ENCODE assay signal across 10 mouse cellular contexts in the genomic region with DNA sequence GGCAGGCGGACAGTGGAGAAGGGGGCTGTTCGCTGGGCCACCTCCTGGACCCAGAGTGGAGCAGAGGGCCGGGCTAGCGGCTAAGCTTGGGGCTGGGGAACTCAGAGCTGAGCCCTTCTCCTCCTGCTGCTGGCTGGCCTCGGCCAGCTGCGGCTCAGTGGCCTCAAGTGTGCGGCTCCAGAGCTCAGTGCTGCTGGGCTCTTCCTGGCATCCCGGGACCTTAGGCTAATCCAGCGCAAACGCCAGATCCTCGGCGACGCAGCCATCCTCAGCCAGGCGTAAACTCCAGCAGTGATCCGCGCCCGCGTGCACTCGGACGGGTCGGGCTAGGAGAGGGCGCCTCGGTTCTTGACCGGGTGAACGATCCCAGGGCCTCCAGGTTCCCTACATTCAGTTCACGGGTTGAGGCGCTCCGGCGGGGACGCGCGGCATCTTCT. TPM values are rescaled to one million over a fixed set of nuclear protein-coding genes. Genes with fewer than 3 reads are reported as not detected.
DNase-seq lines count a peak whose midpoint lies in the region; ATAC-seq and TF ChIP-seq lines count a peak whose summit lies in the region.
"Had no signal": no experiment of that assay in that cellular context is flagged by ENCODE, and none has a peak within 500 bp of the region (broad histone marks: within the 10 kb centered on the region; RNA-seq: fewer than 3 reads in every experiment).

No protein-coding gene starts in this region.

- no peak overlapping the region for H3K4me3 ChIP-seq in kidney, adult 2 months (ENCODE audit: insufficient read depth, low read depth, low read length)
- H3K4me3 ChIP-seq in embryonic facial prominence, embryonic 12.5 days: peak overlapping the region; percentile 34
- peak overlapping the region; percentile 29; the same call in 1 of the 2 replicates for H3K4me3 ChIP-seq in intestine, postnatal 0 days (ENCODE audit: low read depth, low read length)
- H3K4me3 ChIP-seq in neural tube, embryonic 12.5 days: peak overlapping the region; percentile 11; the same call in 1 of the 2 replicates

- no peaks in the 10 kb centered on the region for H3K9me3 ChIP-seq in embryonic facial prominence, embryonic 12.5 days
- no peaks in the 10 kb centered on the region for H3K9me3 ChIP-seq in intestine, postnatal 0 days (ENCODE audit: control insufficient read depth)
- H3K9me3 ChIP-seq in neural tube, embryonic 12.5 days: no peaks in the 10 kb centered on the region

- intact Hi-C loops in left cerebral cortex, postnatal 4 days (cut with DNase I): no loop called here

- no peak overlapping the region for H3K27ac ChIP-seq in kidney, adult 2 months (ENCODE audit: insufficient read depth, low read depth, low read length)
- H3K27ac ChIP-seq in embryonic facial prominence, embryonic 12.5 days: peak overlapping the region; percentile 41
- no peak overlapping the region for H3K27ac ChIP-seq in intestine, postnatal 0 days (ENCODE audit: low read depth, low read length)
- H3K27ac ChIP-seq in neural tube, embryonic 12.5 days: no peak overlapping the region

- no peak for ATAC-seq in embryonic facial prominence, embryonic 12.5 days (ENCODE audit: insufficient number of reproducible peaks, insufficient read depth, low FRiP score, low TSS enrichment)
- ATAC-seq in intestine, postnatal 0 days: no peak
- peak; percentile 61; the same call in 1 of the 2 replicates for ATAC-seq in neural tube, embryonic 12.5 days (ENCODE audit: low FRiP score, low read depth)
- ATAC-seq in cerebellum, adult (ENCODE audit: insufficient number of reproducible peaks, low FRiP score, low TSS enrichment): no peak
- ATAC-seq: liver, postnatal 0 days had no signal

- WGBS in kidney, adult 2 months: 4% methylated on average over 32 of the region's 32 CpGs
- WGBS in embryonic facial prominence, embryonic 12.5 days: 4% methylated on average over 32 of the region's 32 CpGs
- WGBS in intestine, postnatal 0 days: 31% methylated on average over 32 of the region's 32 CpGs
- WGBS in neural tube, embryonic 12.5 days: 1% methylated on average over 32 of the region's 32 CpGs

- peak overlapping the region; percentile 42 for H3K4me2 ChIP-seq in embryonic facial prominence, embryonic 12.5 days (replicated peaks)
- peak overlapping the region; percentile 61 for H3K4me2 ChIP-seq in intestine, postnatal 0 days (replicated peaks; ENCODE audit: low read depth)
- H3K4me2 ChIP-seq in neural tube, embryonic 12.5 days (replicated peaks): 0 out of 2 replicates have a peak overlapping the region, but pooled peaks have one; percentile 27

- peak; percentile 17 for DNase-seq in kidney, adult 2 months
- no peak for DNase-seq in kidney, adult 8-10 months
- DNase-seq in left cerebral cortex, postnatal 4 days: no peak
- DNase-seq in ovary, postnatal 14 days (ENCODE audit: low spot score): no peak
- DNase-seq: liver, postnatal 0 days; thymus, postnatal 36 days had no signal

- no peak for TF ChIP-seq POLR2A in kidney, adult 2 months (IDR thresholded peaks at IDR 0.05; ENCODE audit: low read depth, low read length)

- no peaks in the 10 kb centered on the region for H3K36me3 ChIP-seq in kidney, adult 2 months (ENCODE audit: control insufficient read depth, insufficient read depth, low read length)
- no peaks in the 10 kb centered on the region for H3K36me3 ChIP-seq in embryonic facial prominence, embryonic 12.5 days
- no peaks in the 10 kb centered on the region for H3K36me3 ChIP-seq in intestine, postnatal 0 days (ENCODE audit: control insufficient read depth, insufficient read depth)
- no peaks in the 10 kb centered on the region for H3K36me3 ChIP-seq in neural tube, embryonic 12.5 days

- H3K27me3 ChIP-seq in kidney, adult 2 months (replicated peaks; ENCODE audit: control insufficient read depth, insufficient read depth, low read length): peaks cover 22% of the 10 kb centered on the region
- H3K27me3 ChIP-seq in embryonic facial prominence, embryonic 12.5 days: peaks cover 51% of the 10 kb centered on the region
- peaks cover 48% of the 10 kb centered on the region for H3K27me3 ChIP-seq in intestine, postnatal 0 days (replicated peaks; ENCODE audit: control insufficient read depth, insufficient read depth, low read length)
- peaks cover 88% of the 10 kb centered on the region for H3K27me3 ChIP-seq in neural tube, embryonic 12.5 days (replicated peaks)

- H3K9ac ChIP-seq in embryonic facial prominence, embryonic 12.5 days: peak overlapping the region; percentile 67
- no peak overlapping the region for H3K9ac ChIP-seq in intestine, postnatal 0 days (ENCODE audit: low read depth, low read length)
- H3K9ac ChIP-seq in neural tube, embryonic 12.5 days: no peak overlapping the region
- H3K9ac ChIP-seq: liver, postnatal 0 days had no signal

- no peaks in the 10 kb centered on the region for H3K4me1 ChIP-seq in kidney, adult 2 months (ENCODE audit: control insufficient read depth, insufficient read depth, low read length)
- peaks cover 7% of the 10 kb centered on the region; the same call in 1 of the 2 replicates for H3K4me1 ChIP-seq in embryonic facial prominence, embryonic 12.5 days
- no peaks in the 10 kb centered on the region for H3K4me1 ChIP-seq in intestine, postnatal 0 days (replicated peaks; ENCODE audit: control insufficient read depth, insufficient read depth, low read length)
- peaks cover 5% of the 10 kb centered on the region; the same call in 1 of the 2 replicates for H3K4me1 ChIP-seq in neural tube, embryonic 12.5 days

- no peak for TF ChIP-seq CTCF in kidney, adult 2 months (conservative IDR thresholded peaks at IDR 0.05; ENCODE audit: insufficient read depth, insufficient read length, low read depth, low read length)
- TF ChIP-seq CTCF in intestine, postnatal 0 days (IDR thresholded peaks at IDR 0.05; ENCODE audit: low read depth): no peak

RNA-seq across cellular contexts. Expression of a gene that starts 10.7 kb away (rescaled TPM):
- 0.03 and 0.05 TPM in 2 replicates for polyA plus RNA-seq in kidney, adult 2 months (2012; rRNA removed)
- 99.0 and 157 TPM in 2 replicates for polyA plus RNA-seq in embryonic facial prominence, embryonic 12.5 days (2016; fragmentation: Nextera tagmentation; extraction: Ambion mirVana)
- polyA plus RNA-seq in intestine, postnatal 0 days (2015; fragmentation: Nextera tagmentation; extraction: Ambion mirVana): 5.9 and 8.2 TPM in 2 replicates
- 0.49 and 2.0 TPM in 2 replicates for polyA plus RNA-seq in neural tube, embryonic 12.5 days (2016; fragmentation: Nextera tagmentation; extraction: Ambion mirVana)
- total RNA-seq in left cerebral cortex, postnatal 4 days (2021): not detected
- polyA plus RNA-seq: liver, postnatal 0 days had no signal

RNA-seq across cellular contexts. Expression of a gene that starts 40.9 kb away (rescaled TPM):
- polyA plus RNA-seq in kidney, adult 2 months (2012; rRNA removed): 0.19 and 0.30 TPM in 2 replicates
- not detected in 2 replicates for polyA plus RNA-seq in embryonic facial prominence, embryonic 12.5 days (2016; fragmentation: Nextera tagmentation; extraction: Ambion mirVana)
- polyA plus RNA-seq in intestine, postnatal 0 days (2015; fragmentation: Nextera tagmentation; extraction: Ambion mirVana): 0.14 and 0.22 TPM in 2 replicates
- polyA plus RNA-seq in neural tube, embryonic 12.5 days (2016; fragmentation: Nextera tagmentation; extraction: Ambion mirVana): not detected in 2 replicates
- total RNA-seq in left cerebral cortex, postnatal 4 days (2021): under 1 TPM; 0.38 to 0.44 TPM

Comparison
In these comparisons a context has a peak if more than half of its experiments do, and no peak if none do; other contexts are left out.
1. RNA of a gene that starts 10.7 kb away (polyA plus RNA-seq): 99.0 to 157 TPM in embryonic facial prominence, embryonic 12.5 days; 5.9 to 8.2 TPM in intestine, postnatal 0 days, 0.49 to 2.0 TPM in neural tube, embryonic 12.5 days and 0.03 to 0.05 TPM in kidney, adult 2 months; every median in the first group is over 10 times any median in the second.
2. Peak in every context shown above with its lines, with median percentiles within 50 percentile points of each other: H3K4me2 ChIP-seq.